Mouse (Mus musculus): Measurements from ENCODE around the gene Slc2a12.

GRCm38 (mm10) chr10:22658534-22659385 is 13.9 kb downstream of the Slc2a12 start:
- TF ChIP-seq MYOD1 (IDR thresholded peaks at IDR 0.05; ENCODE audit: control insufficient read depth in 1 of 3, insufficient read length in 2 of 3, low read depth in 2 of 3) (no peak), MAX (IDR thresholded peaks at IDR 0.05; ENCODE audit: low read depth) (no peak), TCF3 (IDR thresholded peaks at IDR 0.05; ENCODE audit: insufficient read length, low read depth) (no peak), SRF (IDR thresholded peaks at IDR 0.05; ENCODE audit: control insufficient read depth, insufficient read length, low read depth) (no peak), POLR2A (IDR thresholded peaks at IDR 0.05; ENCODE audit: insufficient read length, low read depth) (no peak), E2F4 (IDR thresholded peaks at IDR 0.05; ENCODE audit: insufficient read depth) (no peak), USF1 (IDR thresholded peaks at IDR 0.05; ENCODE audit: low read depth) (no peak), POLR2AphosphoS2 (IDR thresholded peaks at IDR 0.05; ENCODE audit: insufficient read length, low read depth) (no peak)
